Mouse (Mus musculus): ENCODE results near the gene Bik.

Bik gene

GRCm38 (mm10) chr15:83590841-83591240 is 64.2 kb downstream of the Bik start:
- DNase-seq, result no peak

- no peak for DNase-seq
Measured at GRCm38 (mm10) chr15:83591758-83592157, 65.1 kb downstream of the Bik start.

GRCm38 (mm10) chr15:83592260-83593188 is 65.9 kb downstream of the Bik start:
- no peak for DNase-seq

- no peak for DNase-seq
Measured at GRCm38 (mm10) chr15:83593189-83593585, 66.5 kb downstream of the Bik start.

GRCm38 (mm10) chr15:83593702-83594512 is 67.2 kb downstream of the Bik start:
- DNase-seq, result peak in 1 of 2 experiments; percentile 29

All from thymus, postnatal 36 days (tissue).